Comparison of ENCODE assay signal across 27 mouse cellular contexts in genomic region chr2:126781478-126781877, GRCm38 (mm10). TPM values are rescaled to one million over a fixed set of nuclear protein-coding genes. Genes with fewer than 3 reads are reported as not detected.
"Had no signal": no experiment of that assay in that cellular context is flagged by ENCODE, and none has a peak within 500 bp of the region (broad histone marks: within the 10 kb centered on the region; RNA-seq: fewer than 3 reads in every experiment).

No protein-coding gene starts in this region.

- H3K9ac ChIP-seq: embryonic facial prominence, embryonic 12.5 days; embryonic facial prominence, embryonic 13.5 days; embryonic facial prominence, embryonic 15.5 days; forebrain, embryonic 12.5 days; forebrain, embryonic 13.5 days; forebrain, embryonic 15.5 days; forebrain, postnatal 0 days had no signal

- H3K4me3 ChIP-seq: embryonic facial prominence, embryonic 10.5 days; embryonic facial prominence, embryonic 12.5 days; embryonic facial prominence, embryonic 13.5 days; embryonic facial prominence, embryonic 15.5 days; erythroblast, embryonic 14.5 days; forebrain, embryonic 10.5 days; forebrain, embryonic 12.5 days; forebrain, embryonic 13.5 days; forebrain, embryonic 15.5 days; gastrocnemius, adult 2 months; heart, adult 2 months had no signal

- H3K27me3 ChIP-seq: embryonic facial prominence, embryonic 12.5 days; embryonic facial prominence, embryonic 13.5 days; embryonic facial prominence, embryonic 15.5 days; forebrain, embryonic 12.5 days; forebrain, embryonic 13.5 days; forebrain, embryonic 15.5 days had no signal

- H3K4me1 ChIP-seq: embryonic facial prominence, embryonic 10.5 days; embryonic facial prominence, embryonic 12.5 days; embryonic facial prominence, embryonic 13.5 days; embryonic facial prominence, embryonic 15.5 days; forebrain, embryonic 10.5 days; forebrain, embryonic 12.5 days; forebrain, embryonic 13.5 days; forebrain, embryonic 15.5 days had no signal

- DNase-seq: cerebellum, adult 9-10 months; cerebellum, adult 9-11 months; cerebellum, postnatal 10 days; cerebellum, postnatal 14 days; cerebellum, postnatal 25 days; cerebellum, postnatal 36 days; embryo, embryonic 11 days; forebrain, postnatal 0 days; gastrocnemius, adult 2 months; gastrocnemius, postnatal 10 days; gastrocnemius, postnatal 14 days; gastrocnemius, postnatal 25 days; gastrocnemius, postnatal 36 days; heart, adult 18-20 months; heart, adult 2 months had no signal

- H3K4me2 ChIP-seq: embryonic facial prominence, embryonic 12.5 days; embryonic facial prominence, embryonic 13.5 days; embryonic facial prominence, embryonic 15.5 days; forebrain, embryonic 12.5 days; forebrain, embryonic 13.5 days; forebrain, embryonic 15.5 days had no signal

- H3K9me3 ChIP-seq: embryonic facial prominence, embryonic 10.5 days; embryonic facial prominence, embryonic 12.5 days; embryonic facial prominence, embryonic 13.5 days; embryonic facial prominence, embryonic 15.5 days; forebrain, embryonic 10.5 days; forebrain, embryonic 12.5 days; forebrain, embryonic 13.5 days; forebrain, embryonic 15.5 days had no signal

- H3K36me3 ChIP-seq: embryonic facial prominence, embryonic 10.5 days; embryonic facial prominence, embryonic 12.5 days; embryonic facial prominence, embryonic 13.5 days; embryonic facial prominence, embryonic 15.5 days; forebrain, embryonic 10.5 days; forebrain, embryonic 12.5 days; forebrain, embryonic 15.5 days had no signal

- H3K27ac ChIP-seq: embryonic facial prominence, embryonic 10.5 days; embryonic facial prominence, embryonic 12.5 days; embryonic facial prominence, embryonic 13.5 days; embryonic facial prominence, embryonic 15.5 days; forebrain, embryonic 10.5 days; forebrain, embryonic 12.5 days; forebrain, embryonic 13.5 days; forebrain, embryonic 15.5 days; gastrocnemius, adult 2 months; heart, adult 2 months had no signal

RNA-seq across cellular contexts. Expression of gene Usp50, which starts 1.8 kb away (rescaled TPM):
- total RNA-seq: gastrocnemius, adult 8-10 months; gastrocnemius, postnatal 10 days; gastrocnemius, postnatal 25 days; gastrocnemius, postnatal 4 days; granulocyte monocyte progenitor cell, adult 5-6 weeks; heart, adult 18-20 months; heart, adult 2 months had no signal
